Mouse (Mus musculus): Measurements from ENCODE around the gene Arg1. TPM values are rescaled to one million over a fixed set of nuclear protein-coding genes. Genes with fewer than 3 reads are reported as not detected.

Arg1 gene
- polyA plus RNA-seq, 1 experiment = not detected

DNA sequence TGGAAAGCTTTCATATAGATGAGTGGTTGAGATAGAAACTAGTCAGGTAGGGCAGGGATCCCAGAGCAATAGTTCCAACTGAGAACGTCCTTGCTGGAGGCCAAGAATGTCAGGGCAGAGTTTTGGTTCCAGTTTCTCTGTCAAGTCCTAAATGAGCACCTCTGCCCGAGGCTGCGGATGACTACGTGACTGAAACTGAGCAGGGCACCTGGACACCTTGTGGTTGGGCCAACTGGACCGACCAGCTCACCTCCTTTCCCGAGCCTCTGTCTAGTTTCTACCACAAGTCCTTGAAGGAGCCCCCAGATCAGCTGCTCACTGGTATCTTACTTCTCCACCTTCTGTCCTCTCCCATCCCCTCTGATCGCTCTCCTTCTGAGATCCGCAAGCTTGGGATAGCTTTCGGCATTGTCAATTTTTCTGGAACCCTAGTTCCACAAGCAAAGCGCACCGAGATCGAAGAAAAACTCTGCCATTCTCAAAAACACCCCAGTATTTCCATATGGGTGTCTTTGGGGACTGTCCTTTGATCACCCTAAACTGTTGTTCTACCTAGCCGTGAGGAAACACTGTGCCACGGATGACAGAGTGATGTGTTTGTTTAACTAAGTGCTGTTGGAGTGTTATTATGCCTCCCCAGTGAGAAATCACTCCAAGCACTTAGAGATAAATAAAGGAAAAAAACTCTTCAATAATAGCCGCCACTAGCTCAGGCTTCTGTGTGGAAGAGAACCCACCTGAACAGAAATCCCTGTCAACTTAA is 31.2 kb upstream of the Arg1 start:
- Histone ChIP-seq H3K4me3 (ENCODE audit: insufficient read depth, low read length) (no peak overlapping the region), H3K27ac (ENCODE audit: insufficient read depth, low read depth, low read length) (no peak overlapping the region), H3K4me1 (ENCODE audit: control insufficient read depth, insufficient read depth, low read length) (no peaks in the 10 kb centered on the region)
- TF ChIP-seq POLR2A (IDR thresholded peaks at IDR 0.05; ENCODE audit: borderline replicate concordance, low read depth, low read length) = no peak

DNA sequence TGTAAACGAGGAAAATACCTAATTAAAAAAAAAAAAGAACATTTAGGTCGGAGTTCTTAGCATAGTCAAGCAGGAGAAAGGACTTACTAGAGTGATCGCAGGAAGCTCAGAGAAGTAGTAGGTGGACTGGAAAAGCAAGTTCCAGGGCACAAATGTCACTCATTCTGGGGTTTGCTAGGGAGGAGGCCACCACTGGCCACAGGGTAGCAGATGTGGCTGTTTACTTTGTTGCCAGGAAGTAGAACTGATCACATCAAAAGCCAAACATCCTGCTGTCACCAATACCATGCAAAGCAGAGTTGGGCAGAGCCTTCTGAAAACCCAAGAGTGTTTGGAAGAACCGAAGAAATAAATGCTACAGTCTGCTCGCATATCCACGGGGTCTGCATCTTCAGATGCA is 26.6 kb upstream of the Arg1 start:
- Histone ChIP-seq H3K27ac (ENCODE audit: insufficient read depth, low read depth, low read length) (no peak overlapping the region), H3K4me1 (ENCODE audit: control insufficient read depth, insufficient read depth, low read length) (peaks cover 20% of the 10 kb centered on the region), H3K4me3 (ENCODE audit: insufficient read depth, low read length) (no peak overlapping the region)
- TF ChIP-seq POLR2A (IDR thresholded peaks at IDR 0.05; ENCODE audit: borderline replicate concordance, low read depth, low read length) = no peak
- no peak for TF ChIP-seq CTCF (IDR thresholded peaks at IDR 0.05; ENCODE audit: low read depth, low read length)

DNA sequence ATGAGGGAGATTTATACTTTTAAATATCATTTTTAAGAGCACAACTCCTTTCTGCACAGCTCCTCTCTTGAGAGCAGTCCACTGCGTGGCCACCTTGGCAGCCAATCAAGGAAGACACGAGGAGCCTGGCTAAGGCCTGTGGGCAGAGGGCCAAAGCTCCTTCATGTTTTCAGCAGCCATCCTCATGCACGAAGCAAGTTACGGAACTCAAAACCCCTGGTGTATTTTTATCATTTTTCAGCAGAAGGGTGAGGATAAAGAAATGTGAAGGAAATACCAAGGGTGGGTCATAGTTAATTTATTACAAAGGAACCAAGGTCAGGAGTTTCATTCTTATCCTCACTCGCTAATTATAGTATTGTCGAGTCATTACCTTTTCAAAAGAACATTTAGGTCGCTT is 25.3 kb upstream of the Arg1 start:
- H3K27ac ChIP-seq (ENCODE audit: insufficient read depth, low read depth, low read length) = no peak overlapping the region
- no peak overlapping the region for H3K4me3 ChIP-seq (ENCODE audit: insufficient read depth, low read length)
- no peak for TF ChIP-seq CTCF (IDR thresholded peaks at IDR 0.05; ENCODE audit: low read depth, low read length)
- H3K4me1 ChIP-seq (ENCODE audit: control insufficient read depth, insufficient read depth, low read length) = peaks cover 20% of the 10 kb centered on the region

DNA sequence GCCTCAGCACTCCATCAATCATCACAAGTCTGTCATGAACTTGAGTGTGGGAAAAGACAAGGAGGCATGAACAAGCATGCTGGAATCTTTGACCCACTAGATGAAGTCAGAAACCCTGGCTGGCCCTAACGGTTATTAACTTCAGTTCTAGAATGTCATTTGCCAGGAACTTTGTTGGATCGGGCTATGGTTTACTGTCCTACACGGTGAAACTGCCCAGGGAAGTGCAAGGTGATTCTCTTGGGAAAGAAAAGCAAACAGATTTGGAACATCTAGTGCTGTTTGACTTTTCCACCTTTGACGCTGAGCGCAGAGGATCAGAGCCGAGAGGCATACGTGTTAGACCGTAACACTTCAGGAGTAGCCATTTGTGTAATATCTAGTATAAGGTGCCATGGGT is 24.3 kb upstream of the Arg1 start:
- TF ChIP-seq POLR2A (IDR thresholded peaks at IDR 0.05; ENCODE audit: borderline replicate concordance, low read depth, low read length) (no peak), CTCF (IDR thresholded peaks at IDR 0.05; ENCODE audit: low read depth, low read length) (no peak)
- Histone ChIP-seq H3K4me1 (ENCODE audit: control insufficient read depth, insufficient read depth, low read length) (peaks cover 20% of the 10 kb centered on the region), H3K4me3 (ENCODE audit: insufficient read depth, low read length) (no peak overlapping the region), H3K27ac (ENCODE audit: insufficient read depth, low read depth, low read length) (no peak overlapping the region)

DNA sequence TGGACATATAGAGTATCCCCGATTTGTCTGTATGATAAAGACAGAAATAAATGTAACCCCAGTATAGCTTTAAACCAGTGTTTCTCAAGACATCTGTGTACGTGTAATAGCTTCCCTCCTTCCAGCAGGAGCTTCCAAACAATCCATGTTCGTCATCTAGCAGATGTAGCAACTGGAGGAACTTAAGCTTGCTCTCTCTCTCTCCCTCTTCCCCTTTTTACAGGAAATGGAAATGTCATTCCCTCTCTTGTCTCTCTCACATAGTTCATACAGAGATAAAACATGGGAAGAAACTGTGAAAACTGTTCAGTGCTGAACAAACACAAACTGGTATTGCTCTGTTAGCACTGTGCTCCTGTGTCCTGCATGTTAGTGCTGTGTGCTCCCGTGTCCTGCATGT is 22.9 kb upstream of the Arg1 start:
- peak overlapping the region; percentile 67 for H3K27ac ChIP-seq (ENCODE audit: insufficient read depth, low read depth, low read length)
- H3K4me1 ChIP-seq (ENCODE audit: control insufficient read depth, insufficient read depth, low read length) = peaks cover 20% of the 10 kb centered on the region
- no peak for TF ChIP-seq CTCF (IDR thresholded peaks at IDR 0.05; ENCODE audit: low read depth, low read length)
- no peak for TF ChIP-seq POLR2A (IDR thresholded peaks at IDR 0.05; ENCODE audit: borderline replicate concordance, low read depth, low read length)
- no peak overlapping the region for H3K4me3 ChIP-seq (ENCODE audit: insufficient read depth, low read length)

DNA sequence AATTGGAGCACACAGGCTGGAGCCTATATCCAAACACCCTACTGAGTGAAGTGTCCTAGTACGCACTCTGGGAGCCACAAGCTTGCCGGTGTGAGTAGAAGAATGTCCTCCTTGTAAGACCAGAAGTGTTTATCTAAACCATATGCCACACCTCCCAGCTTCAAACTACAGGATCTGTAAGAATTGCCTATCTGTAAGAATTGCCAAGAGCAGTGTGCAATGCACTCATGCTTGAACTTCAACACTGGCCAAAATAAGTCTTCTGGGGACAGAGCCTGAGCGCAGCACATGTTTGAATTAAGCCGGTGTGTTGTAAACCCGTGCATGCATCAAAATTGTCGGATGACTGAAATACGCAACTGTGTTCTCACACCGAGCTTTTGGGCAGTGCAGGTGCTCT is 21.0 kb upstream of the Arg1 start:
- Histone ChIP-seq H3K4me1 (ENCODE audit: control insufficient read depth, insufficient read depth, low read length) (peaks cover 20% of the 10 kb centered on the region), H3K27ac (ENCODE audit: insufficient read depth, low read depth, low read length) (no peak overlapping the region), H3K4me3 (ENCODE audit: insufficient read depth, low read length) (no peak overlapping the region)
- TF ChIP-seq CTCF (IDR thresholded peaks at IDR 0.05; ENCODE audit: low read depth, low read length) = no peak
- TF ChIP-seq POLR2A (IDR thresholded peaks at IDR 0.05; ENCODE audit: borderline replicate concordance, low read depth, low read length) = no peak

DNA sequence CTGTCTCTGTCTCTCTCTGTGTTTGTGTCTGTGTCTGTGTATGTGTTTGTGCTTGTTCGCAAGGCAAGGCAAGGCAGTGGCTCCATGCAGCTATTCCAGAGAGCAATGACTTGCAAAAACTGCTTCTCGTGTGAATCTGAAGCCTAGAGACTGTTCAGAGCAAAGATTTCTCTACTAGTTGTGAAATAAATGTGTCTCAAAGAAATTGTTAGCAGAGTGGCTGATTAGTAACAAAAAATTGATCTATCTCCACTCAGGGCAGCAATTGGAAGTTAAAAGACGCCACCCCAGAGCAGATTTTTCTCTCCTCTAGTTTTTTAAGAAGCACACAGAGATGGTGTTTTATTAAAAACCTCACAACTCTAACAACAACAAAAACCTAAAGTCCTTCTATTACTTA is 20.6 kb upstream of the Arg1 start:
- H3K4me1 ChIP-seq (ENCODE audit: control insufficient read depth, insufficient read depth, low read length) = peaks cover 20% of the 10 kb centered on the region
- TF ChIP-seq POLR2A (IDR thresholded peaks at IDR 0.05; ENCODE audit: borderline replicate concordance, low read depth, low read length) (no peak), CTCF (IDR thresholded peaks at IDR 0.05; ENCODE audit: low read depth, low read length) (no peak)
- H3K27ac ChIP-seq (ENCODE audit: insufficient read depth, low read depth, low read length) = no peak overlapping the region
- no peak overlapping the region for H3K4me3 ChIP-seq (ENCODE audit: insufficient read depth, low read length)

DNA sequence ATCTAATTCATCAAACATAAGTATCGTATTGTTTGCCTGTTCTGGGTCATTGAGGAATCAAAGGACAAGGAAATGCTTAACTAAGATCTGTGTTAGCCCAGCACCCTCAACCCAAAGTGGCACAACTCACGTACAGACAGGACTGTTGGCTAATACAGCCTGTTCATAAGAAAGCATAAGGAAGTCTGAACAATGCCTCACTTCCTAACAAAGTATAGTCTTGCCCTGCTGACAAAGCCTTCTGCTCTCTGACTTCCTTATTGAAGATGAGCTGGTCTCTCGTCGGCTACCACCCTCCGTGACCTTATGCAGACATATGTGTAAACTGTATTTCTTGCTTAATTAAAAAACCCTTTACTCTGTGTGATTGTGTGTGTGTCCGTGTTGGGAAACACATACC is 2.9 kb upstream of the Arg1 start:
- no peak for TF ChIP-seq CTCF (IDR thresholded peaks at IDR 0.05; ENCODE audit: low read depth, low read length)
- TF ChIP-seq POLR2A (IDR thresholded peaks at IDR 0.05; ENCODE audit: borderline replicate concordance, low read depth, low read length) = no peak
- Histone ChIP-seq H3K27ac (ENCODE audit: insufficient read depth, low read depth, low read length) (peak overlapping the region; percentile 77), H3K4me3 (ENCODE audit: insufficient read depth, low read length) (no peak overlapping the region), H3K4me1 (ENCODE audit: control insufficient read depth, insufficient read depth, low read length) (peaks cover 39% of the 10 kb centered on the region)

DNA sequence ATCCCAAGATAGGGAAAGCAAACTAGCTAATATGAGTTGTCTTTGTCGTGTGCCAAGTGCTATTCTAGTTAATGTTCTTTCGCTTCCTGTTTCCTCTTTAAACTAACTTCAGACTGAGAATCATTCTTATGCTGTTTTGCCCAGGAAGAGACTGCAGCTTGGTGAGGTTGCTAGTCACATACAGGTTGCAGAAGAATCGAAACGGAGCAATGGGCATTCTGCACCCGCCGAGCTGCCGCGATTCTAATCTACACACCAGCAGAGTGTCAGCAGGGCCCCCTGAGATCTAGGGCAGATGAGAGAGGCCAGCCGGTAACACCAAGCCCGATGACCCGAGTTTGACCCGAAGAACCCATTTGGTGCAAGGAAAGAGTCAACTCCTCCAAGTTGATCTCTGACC is 788 bp upstream of the Arg1 start:
- H3K4me3 ChIP-seq (ENCODE audit: insufficient read depth, low read length) = peak overlapping the region; percentile 48
- TF ChIP-seq CTCF (IDR thresholded peaks at IDR 0.05; ENCODE audit: low read depth, low read length) (no peak), POLR2A (IDR thresholded peaks at IDR 0.05; ENCODE audit: borderline replicate concordance, low read depth, low read length) (no peak)
- H3K27ac ChIP-seq (ENCODE audit: insufficient read depth, low read depth, low read length) = peak overlapping the region; percentile 81
- peaks cover 39% of the 10 kb centered on the region for H3K4me1 ChIP-seq (ENCODE audit: control insufficient read depth, insufficient read depth, low read length)

DNA sequence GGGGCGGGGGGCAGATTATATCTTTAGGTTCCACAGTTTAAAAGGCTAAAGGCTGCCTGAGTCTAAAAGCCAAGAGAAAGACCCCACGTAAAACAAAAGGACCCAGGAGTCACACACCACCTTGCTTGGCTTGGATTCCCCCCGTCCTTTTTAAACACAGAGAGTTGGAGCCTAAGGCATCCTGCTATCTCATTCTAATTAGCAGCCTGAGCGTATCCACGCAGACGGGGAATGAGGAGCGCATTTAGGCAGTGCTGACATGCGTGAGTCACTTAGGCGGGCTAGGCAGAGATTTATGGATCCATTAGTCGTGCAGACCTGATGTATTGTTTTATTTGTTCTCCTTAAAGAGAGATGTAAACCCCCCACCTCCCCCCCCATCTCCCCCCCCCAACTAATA is 904 bp downstream of the Arg1 start:
- Histone ChIP-seq H3K4me1 (ENCODE audit: control insufficient read depth, insufficient read depth, low read length) (peaks cover 40% of the 10 kb centered on the region), H3K4me3 (ENCODE audit: insufficient read depth, low read length) (no peak overlapping the region), H3K27ac (ENCODE audit: insufficient read depth, low read depth, low read length) (no peak overlapping the region)
- TF ChIP-seq POLR2A (IDR thresholded peaks at IDR 0.05; ENCODE audit: borderline replicate concordance, low read depth, low read length) (no peak), CTCF (IDR thresholded peaks at IDR 0.05; ENCODE audit: low read depth, low read length) (no peak)

DNA sequence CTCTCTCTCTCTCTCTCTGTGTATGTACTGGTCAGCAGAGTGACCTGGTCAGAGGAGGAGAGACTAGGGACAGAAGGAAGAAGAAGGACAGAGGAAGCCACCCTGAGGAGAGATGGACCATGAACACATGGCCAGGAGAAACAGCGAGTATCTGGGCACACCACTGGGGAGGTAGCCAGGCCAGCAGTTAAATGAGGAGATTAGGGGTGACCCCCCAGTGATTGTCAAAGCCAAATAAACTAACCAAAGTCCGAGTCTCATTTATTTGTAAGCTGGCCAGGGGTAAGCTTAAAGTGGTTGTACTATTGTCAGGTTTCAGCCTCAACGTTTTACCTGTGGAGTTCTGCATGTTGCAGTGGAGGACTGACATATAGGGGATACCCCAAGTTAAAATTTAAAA is 3.0 kb downstream of the Arg1 start:
- H3K4me1 ChIP-seq (ENCODE audit: control insufficient read depth, insufficient read depth, low read length) = peaks cover 21% of the 10 kb centered on the region
- no peak overlapping the region for H3K4me3 ChIP-seq (ENCODE audit: insufficient read depth, low read length)
- H3K27ac ChIP-seq (ENCODE audit: insufficient read depth, low read depth, low read length) = no peak overlapping the region
- TF ChIP-seq POLR2A (IDR thresholded peaks at IDR 0.05; ENCODE audit: borderline replicate concordance, low read depth, low read length) (no peak), CTCF (IDR thresholded peaks at IDR 0.05; ENCODE audit: low read depth, low read length) (no peak)
